Mouse (Mus musculus) embryonic facial prominence, embryonic 14.5 days (tissue): ENCODE measurements around the gene Epha3. TPM values are rescaled to one million over a fixed set of nuclear protein-coding genes. Genes with fewer than 3 reads are reported as not detected.

Experiments
- ATAC-seq: fragments of 200-750 bp; cut with Nextera tagmentation; 2 replicates; pipeline ENCODE4 v1.8.0; 2017; ENCODE audit warnings: low read depth, moderate number of reproducible peaks, moderate TSS enrichment
- DNase-seq: peaks from one replicate; pipeline ENCODE4 v3.0.0-alpha.2; 2015; ENCODE audit warnings: low spot score
- H3K27ac ChIP-seq: fragments of 300-500 bp; sonication (generic); replicated peaks from 2 replicates; pipeline ENCODE4 v1.5.1; 2014; ENCODE audit warnings: low read depth, mild to moderate bottlenecking, low read length, moderate library complexity
- H3K27me3 ChIP-seq: fragments of 300-500 bp; sonication (generic); replicated peaks from 2 replicates; pipeline ENCODE4 v1.6.1; 2014; ENCODE audit warnings: low read length; ENCODE audit not compliant: control insufficient read depth, insufficient read depth
- H3K36me3 ChIP-seq: fragments of 300-500 bp; sonication (generic); 2 replicates; pipeline ENCODE4 v1.6.1; 2014; ENCODE audit warnings: low read length, mixed read lengths; ENCODE audit not compliant: control insufficient read depth, insufficient read depth
- H3K4me1 ChIP-seq: fragments of 300-500 bp; sonication (generic); 2 replicates; pipeline ENCODE4 v1.6.1; 2014; ENCODE audit warnings: antibody characterized with exemption, low read length; ENCODE audit not compliant: control insufficient read depth, insufficient read depth
- H3K4me2 ChIP-seq: fragments of 300-500 bp; sonication (generic); 2 replicates; pipeline ENCODE4 v1.6.1; 2014; ENCODE audit warnings: low read depth, mild to moderate bottlenecking, low read length, moderate library complexity, mixed read lengths
- H3K4me3 ChIP-seq: fragments of 300-500 bp; sonication (generic); 2 replicates; pipeline ENCODE4 v1.5.1; 2014; ENCODE audit warnings: low read depth, mild to moderate bottlenecking, low read length
- H3K9ac ChIP-seq: fragments of 300-500 bp; sonication (generic); 2 replicates; pipeline ENCODE4 v1.6.1; 2014; ENCODE audit warnings: low read depth, mild to moderate bottlenecking, low read length, moderate library complexity, mixed read lengths
- H3K9me3 ChIP-seq: fragments of 300-500 bp; sonication (generic); 2 replicates; pipeline ENCODE4 v1.6.1; 2016; ENCODE audit warnings: low read length; ENCODE audit not compliant: control insufficient read depth
- WGBS: fragments of 180-500 bp; shearing (Covaris S2); extraction: QIAGEN DNeasy Blood & Tissue Kit; methylation state at CpG from one replicate; pipeline ENCODE4 v1.1.7; 2014; 5-methylcytosine and 5-hydroxymethylcytosine counted together
- polyA plus RNA-seq: library from polyadenylated mRNA; unstranded; fragments of >200 nt; fragmentation: Nextera tagmentation; extraction: Ambion mirVana; gene quantifications from 2 replicates; pipeline ENCODE4 v1.2.1, GENCODE M21; 2014

The Epha3 gene
- polyA plus RNA-seq, 1 experiment from 2014 or later = 47.7 TPM

DNA sequence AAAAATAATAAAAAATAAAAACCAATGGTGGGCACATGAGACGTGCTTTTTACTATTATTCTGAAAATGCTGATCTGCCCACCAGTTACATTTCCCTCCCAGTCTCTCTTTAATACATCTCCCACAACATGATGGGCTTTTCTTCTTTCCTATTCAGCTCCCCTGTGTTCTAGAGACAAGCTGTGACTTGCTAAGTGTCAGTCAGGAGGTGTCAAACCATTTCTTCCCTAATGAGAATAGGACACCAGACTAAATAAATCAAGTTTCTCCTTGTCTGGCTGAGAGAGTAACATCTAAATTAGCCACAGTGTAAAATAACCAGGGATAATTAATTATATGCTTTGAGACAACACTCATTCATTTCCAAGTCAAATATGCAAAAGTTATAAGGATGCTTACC is 144.7 kb downstream of the Epha3 start:
- no peak overlapping the region for H3K4me2 ChIP-seq
- no peak for ATAC-seq
- H3K27me3 ChIP-seq = no peaks in the 10 kb centered on the region
- 74% methylated on average over 1 of the region's 1 CpGs for WGBS
- H3K9ac ChIP-seq = no peak overlapping the region
- H3K36me3 ChIP-seq = no peaks in the 10 kb centered on the region
- no peak overlapping the region for H3K4me3 ChIP-seq
- H3K27ac ChIP-seq = no peak overlapping the region
- no peaks in the 10 kb centered on the region for H3K9me3 ChIP-seq
- no peaks in the 10 kb centered on the region for H3K4me1 ChIP-seq
- DNase-seq = no peak

DNA sequence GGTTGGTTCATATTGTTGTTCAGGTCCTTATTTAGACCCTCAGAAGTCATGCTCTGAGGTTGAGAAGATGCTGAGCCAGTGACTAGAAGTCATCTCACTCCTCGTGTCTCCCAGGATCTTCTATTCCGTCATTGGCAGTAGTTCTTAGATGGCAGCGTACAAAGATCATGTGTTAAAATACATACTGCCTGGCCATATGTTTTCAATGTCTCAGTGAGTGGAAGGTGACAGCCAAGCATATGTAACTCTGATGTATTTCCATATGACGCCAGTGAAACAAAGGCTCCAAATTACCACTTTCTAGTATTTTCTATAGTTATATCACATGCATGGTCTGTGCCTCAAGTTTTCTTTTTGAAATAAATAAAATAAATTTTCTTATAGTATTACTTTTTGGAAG is 146.7 kb downstream of the Epha3 start:
- Histone ChIP-seq H3K4me1 (no peaks in the 10 kb centered on the region), H3K4me3 (no peak overlapping the region), H3K36me3 (no peaks in the 10 kb centered on the region), H3K9ac (no peak overlapping the region), H3K27me3 (no peaks in the 10 kb centered on the region), H3K4me2 (no peak overlapping the region), H3K27ac (no peak overlapping the region), H3K9me3 (no peaks in the 10 kb centered on the region)
- DNase-seq (no peak), ATAC-seq (no peak)
- 80% methylated on average over 4 of the region's 4 CpGs for WGBS

DNA sequence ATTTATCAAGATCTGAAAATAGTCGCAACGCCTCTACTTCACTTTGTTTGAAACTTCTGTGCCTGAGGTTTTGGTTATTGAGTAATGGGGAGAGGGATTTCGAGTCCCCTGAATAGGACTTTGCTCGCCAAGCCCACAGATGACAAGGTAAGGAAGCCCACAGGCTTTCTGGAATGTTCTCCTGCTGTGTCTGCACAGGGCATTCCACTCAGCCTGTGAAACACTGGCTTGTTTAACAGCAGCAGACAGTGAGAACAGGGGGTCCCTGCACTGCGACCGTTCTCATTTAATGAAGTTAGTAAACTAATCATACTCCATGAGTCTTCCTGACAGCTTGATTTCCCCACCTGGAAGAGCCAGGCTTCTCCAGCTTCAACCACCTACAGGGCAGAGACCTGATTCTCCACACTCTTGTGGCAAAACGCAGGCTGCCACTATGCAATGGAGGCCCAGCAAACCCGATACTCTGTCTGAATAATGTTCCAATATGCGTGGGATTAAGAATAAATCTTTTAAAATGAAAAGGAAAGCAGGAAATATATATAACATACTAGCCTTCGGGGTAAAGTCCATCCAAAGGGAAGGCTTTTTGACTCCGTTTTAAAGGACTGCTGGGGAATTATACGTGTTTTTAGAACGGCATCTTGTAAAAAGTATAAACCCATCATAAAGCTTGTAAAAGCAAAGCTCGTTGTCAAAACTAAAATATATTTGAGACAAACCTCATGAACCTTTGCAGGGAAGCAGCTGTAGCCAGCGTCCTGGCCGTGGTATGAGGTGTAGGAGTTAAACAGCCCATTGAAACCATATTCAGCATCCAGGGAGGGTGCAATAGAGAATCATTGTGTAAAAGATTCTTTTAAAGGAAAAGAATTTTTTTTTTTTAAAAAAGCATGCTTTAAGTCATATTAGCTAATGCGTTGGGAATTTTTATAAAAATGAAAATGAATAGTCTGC is 156.8 kb downstream of the Epha3 start:
- 59% methylated on average over 17 of the region's 17 CpGs for WGBS
- Histone ChIP-seq H3K4me2 (no peak overlapping the region), H3K9ac (no peak overlapping the region; the same call in 1 of the 2 replicates), H3K36me3 (no peaks in the 10 kb centered on the region), H3K9me3 (no peaks in the 10 kb centered on the region), H3K4me1 (0 out of 2 replicates have a peak, but pooled peaks cover 7% of the 10 kb centered on the region), H3K4me3 (no peak overlapping the region), H3K27me3 (no peaks in the 10 kb centered on the region), H3K27ac (0 out of 2 replicates have a peak overlapping the region, but pooled peaks have one; percentile 33)
- ATAC-seq (no peak), DNase-seq (peak; percentile 17)

DNA sequence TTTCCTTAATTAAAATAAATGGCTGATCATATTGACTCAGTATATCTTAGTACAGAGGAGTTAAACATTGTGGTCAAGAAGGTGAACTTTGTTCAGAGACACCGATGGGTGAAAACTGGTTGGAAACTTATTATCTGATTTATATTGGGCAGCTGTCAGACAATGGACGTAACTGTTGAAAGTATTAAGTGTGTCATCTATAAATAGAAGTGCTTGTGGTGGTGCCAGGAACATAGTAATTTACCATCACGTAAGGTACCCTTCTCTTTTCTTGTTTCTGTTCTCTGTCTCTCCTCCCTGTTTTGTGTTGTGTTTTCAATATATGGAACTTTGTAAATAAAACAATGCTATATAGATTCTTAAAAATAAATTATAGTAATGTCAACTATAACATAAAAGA is 174.6 kb downstream of the Epha3 start:
- no peak for ATAC-seq
- 0 out of 2 replicates have a peak, but pooled peaks cover 7% of the 10 kb centered on the region for H3K4me1 ChIP-seq

DNA sequence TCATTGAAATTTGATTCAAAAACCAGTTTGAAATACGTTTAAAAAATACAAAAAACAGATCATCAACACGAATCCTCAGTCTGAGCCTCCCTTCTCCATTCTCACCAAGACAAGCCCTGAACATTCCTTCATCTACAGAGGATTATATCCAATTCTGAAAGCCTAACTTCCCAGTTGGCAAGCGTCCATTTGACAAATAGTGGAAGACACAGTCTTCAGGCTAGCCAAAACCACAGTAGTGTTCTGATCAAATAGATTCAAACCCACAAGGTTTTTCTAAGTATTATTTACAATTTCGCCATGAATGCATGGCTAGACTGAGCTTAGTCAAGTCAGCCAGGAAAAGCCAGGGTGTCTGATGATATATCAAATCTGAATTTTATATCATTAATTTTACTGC is 179.8 kb downstream of the Epha3 start:
- H3K4me1 ChIP-seq = 0 out of 2 replicates have a peak, but pooled peaks cover 7% of the 10 kb centered on the region
- no peak overlapping the region for H3K4me2 ChIP-seq
- WGBS = 62% methylated on average over 4 of the region's 4 CpGs
- no peaks in the 10 kb centered on the region for H3K36me3 ChIP-seq
- no peak overlapping the region for H3K4me3 ChIP-seq
- no peaks in the 10 kb centered on the region for H3K9me3 ChIP-seq
- H3K27me3 ChIP-seq = no peaks in the 10 kb centered on the region
- no peak overlapping the region for H3K27ac ChIP-seq
- H3K9ac ChIP-seq = no peak overlapping the region
- DNase-seq (peak; percentile 85), ATAC-seq (peak; percentile 44; the same call in 1 of the 2 replicates)

More for the DNA sequence above, 174.6 kb downstream of the Epha3 start:
- Histone ChIP-seq H3K9ac (no peak overlapping the region), H3K27me3 (no peaks in the 10 kb centered on the region), H3K4me2 (no peak overlapping the region), H3K4me3 (no peak overlapping the region), H3K9me3 (no peaks in the 10 kb centered on the region), H3K36me3 (no peaks in the 10 kb centered on the region), H3K27ac (no peak overlapping the region)
- 75% methylated on average over 3 of the region's 3 CpGs for WGBS
- DNase-seq = no peak

DNA sequence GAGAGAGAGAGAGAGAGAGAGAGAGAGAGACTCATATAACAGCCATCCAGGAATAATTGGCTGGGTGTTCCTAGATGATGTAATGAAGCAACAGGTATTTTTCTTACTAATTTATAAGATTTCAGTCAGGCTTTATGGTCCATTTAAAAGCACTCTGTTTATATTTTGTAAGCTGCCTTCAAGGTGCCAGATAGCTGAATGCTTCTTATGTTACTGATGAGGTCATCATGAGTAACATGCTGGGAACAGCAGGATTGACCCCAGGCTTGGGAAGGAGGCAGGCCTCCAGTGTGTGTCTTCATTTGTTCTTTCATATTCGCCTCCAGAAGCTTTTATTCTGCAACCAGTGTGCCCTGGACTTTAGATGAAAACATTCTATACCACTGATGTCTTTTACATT is 189.5 kb downstream of the Epha3 start:
- H3K9me3 ChIP-seq = no peaks in the 10 kb centered on the region
- no peaks in the 10 kb centered on the region for H3K27me3 ChIP-seq
- peak; percentile 31 for DNase-seq
- H3K4me3 ChIP-seq = no peak overlapping the region
- H3K4me1 ChIP-seq = no peaks in the 10 kb centered on the region
- H3K4me2 ChIP-seq = no peak overlapping the region
- WGBS = 53% methylated on average over 1 of the region's 1 CpGs
- no peak overlapping the region for H3K9ac ChIP-seq
- H3K36me3 ChIP-seq = no peaks in the 10 kb centered on the region
- no peak overlapping the region for H3K27ac ChIP-seq
- 0 out of 2 replicates have a peak, but pooled peaks have one; percentile 44 for ATAC-seq

DNA sequence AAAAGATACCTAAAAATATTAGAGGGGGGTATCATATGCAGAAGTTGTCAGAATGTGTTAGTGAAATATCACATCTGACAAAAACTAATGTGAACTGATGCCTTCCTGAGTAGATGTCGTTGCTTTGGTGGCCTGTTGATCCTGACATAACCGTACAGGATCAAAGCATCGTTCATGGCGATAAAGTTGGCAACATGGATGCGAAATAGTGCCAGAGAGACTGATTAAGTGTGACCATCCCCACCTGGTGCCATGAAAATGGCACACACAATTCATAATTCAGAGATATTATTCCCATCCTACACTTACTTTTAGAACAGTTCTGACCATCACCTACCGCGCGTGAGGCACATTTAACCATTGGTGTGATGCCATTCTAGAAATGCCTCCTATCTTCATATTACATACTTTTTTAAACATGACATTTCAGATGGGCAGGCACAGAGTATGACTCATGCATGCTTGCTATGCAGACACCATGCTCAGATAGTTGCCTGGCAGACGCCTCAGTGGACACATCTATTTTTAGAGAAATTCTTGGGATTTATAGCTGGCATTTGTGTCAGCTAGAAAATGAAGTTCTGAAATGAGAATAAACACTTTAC is 190.6 kb downstream of the Epha3 start:
- DNase-seq (no peak), ATAC-seq (no peak)
- no peak overlapping the region for H3K9ac ChIP-seq
- no peak overlapping the region for H3K4me2 ChIP-seq
- no peaks in the 10 kb centered on the region for H3K4me1 ChIP-seq
- H3K9me3 ChIP-seq = no peaks in the 10 kb centered on the region
- no peaks in the 10 kb centered on the region for H3K27me3 ChIP-seq
- 83% methylated on average over 9 of the region's 9 CpGs for WGBS
- H3K36me3 ChIP-seq = no peaks in the 10 kb centered on the region
- H3K27ac ChIP-seq = no peak overlapping the region
- H3K4me3 ChIP-seq = no peak overlapping the region

DNA sequence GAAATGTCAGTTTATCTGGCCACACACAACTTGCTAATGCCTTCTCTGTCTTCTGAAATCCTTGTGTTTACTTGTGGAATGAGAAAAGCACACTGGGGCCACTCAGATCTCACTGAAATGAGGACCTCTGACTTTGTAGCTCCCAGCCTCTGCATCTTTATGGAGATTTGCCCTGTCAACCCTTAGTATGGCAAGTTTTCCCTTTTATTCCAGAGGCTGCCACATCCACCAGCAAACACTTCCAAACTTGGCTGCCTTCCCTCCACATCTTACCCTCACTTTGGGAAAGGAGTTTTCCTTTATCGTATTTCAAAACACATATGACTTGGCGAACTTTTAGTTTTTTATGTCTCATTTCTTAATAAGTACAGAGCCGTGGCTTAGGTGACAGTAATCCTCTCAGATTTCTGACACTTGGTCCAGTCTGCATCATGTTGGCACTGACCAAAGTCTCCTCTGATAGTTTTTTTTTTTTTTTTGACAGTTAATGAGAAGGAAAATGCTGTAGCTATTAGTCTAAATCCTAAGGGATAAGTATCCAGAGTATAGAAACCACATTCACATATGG is 198.0 kb downstream of the Epha3 start:
- no peaks in the 10 kb centered on the region for H3K27me3 ChIP-seq
- no peaks in the 10 kb centered on the region for H3K9me3 ChIP-seq
- DNase-seq = peak; percentile 45
- WGBS = 31% methylated on average over 3 of the region's 3 CpGs
- peaks cover 3% of the 10 kb centered on the region; the same call in 1 of the 2 replicates for H3K4me1 ChIP-seq
- H3K36me3 ChIP-seq = no peaks in the 10 kb centered on the region
- no peak for ATAC-seq
- H3K4me2 ChIP-seq = no peak overlapping the region
- H3K4me3 ChIP-seq = no peak overlapping the region
- no peak overlapping the region for H3K9ac ChIP-seq
- H3K27ac ChIP-seq = no peak overlapping the region
